Mouse (Mus musculus): ENCODE results near the gene Tlx3.

GRCm38 (mm10) chr11:33204966-33205365, 1.6 kb upstream of the Tlx3 start:
- TF ChIP-seq GATA1 (IDR thresholded peaks at IDR 0.05; ENCODE audit: borderline replicate concordance, low read length) (no peak), FLI1 (IDR thresholded peaks at IDR 0.05; ENCODE audit: low read length) (no peak)

All from megakaryocyte, embryonic 14.5 days (primary cell).